Mouse (Mus musculus): ENCODE results near the gene Serpina3n. TPM values are rescaled to one million over a fixed set of nuclear protein-coding genes. Genes with fewer than 3 reads are reported as not detected.
"Not testable (repeated sequence)": the region's sequence is repeated elsewhere in the genome, so short reads cannot be mapped to it uniquely, and the experiment has no call there.

Serpina3n gene
- polyA plus RNA-seq, 1 experiment from 2014 or later, result 0.46 TPM

DNA sequence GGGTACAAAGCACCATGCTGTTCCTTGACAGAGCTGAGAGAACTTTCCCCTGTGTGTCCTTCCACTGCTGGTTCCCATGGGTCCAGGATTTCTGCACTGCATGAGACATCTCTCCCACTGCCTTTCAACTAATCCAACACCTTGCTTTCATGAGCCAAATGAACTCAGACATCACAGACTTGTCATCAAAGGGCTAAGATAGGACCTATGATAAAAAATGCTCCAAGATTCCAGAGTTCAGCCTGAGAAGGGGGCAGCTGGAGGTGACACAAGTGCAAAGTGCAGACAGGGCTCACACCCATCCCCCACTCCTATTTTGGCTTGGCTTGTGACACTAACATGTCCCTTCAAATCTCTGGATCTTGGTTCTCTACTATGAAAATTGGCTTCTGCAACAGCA, 18.1 kb upstream of the Serpina3n start:
- H3K9me3 ChIP-seq (replicated peaks; ENCODE audit: control insufficient read depth, low read length), result no peaks in the 10 kb centered on the region
- no peaks in the 10 kb centered on the region for H3K27me3 ChIP-seq (ENCODE audit: control insufficient read depth, insufficient read depth, low read length)
- H3K9ac ChIP-seq (ENCODE audit: low read length), result no peak overlapping the region
- no peaks in the 10 kb centered on the region for H3K4me1 ChIP-seq (ENCODE audit: control insufficient read depth, insufficient read depth, low read length)
- H3K36me3 ChIP-seq (ENCODE audit: control insufficient read depth, insufficient read depth), result no peaks in the 10 kb centered on the region
- ATAC-seq (replicated peaks; ENCODE audit: extremely low read depth, insufficient read depth, low FRiP score), result no peak
- H3K4me2 ChIP-seq (ENCODE audit: low read depth, low read length), result no peak overlapping the region
- H3K4me3 ChIP-seq (ENCODE audit: low read length), result no peak overlapping the region
- H3K27ac ChIP-seq (ENCODE audit: low read length), result no peak overlapping the region

DNA sequence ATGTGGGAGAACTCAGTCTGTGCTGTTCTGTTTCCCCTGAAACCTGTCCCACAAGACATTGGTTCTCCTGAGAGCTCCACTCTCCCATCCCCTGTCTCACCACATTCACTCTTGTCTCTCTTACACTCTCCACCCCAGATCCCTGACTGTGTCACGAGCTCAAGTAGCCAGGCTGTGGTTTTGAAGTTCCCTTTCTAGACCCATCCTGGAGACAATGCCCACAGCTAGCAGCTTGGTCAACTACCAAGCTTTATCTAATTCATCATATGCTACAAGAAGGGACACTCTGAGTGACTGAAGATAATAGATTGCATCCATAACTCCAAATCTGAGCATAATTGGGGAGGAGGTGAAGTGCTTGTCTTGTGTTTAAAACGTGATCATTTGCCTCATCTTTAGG, 15.5 kb upstream of the Serpina3n start:
- H3K36me3 ChIP-seq (ENCODE audit: control insufficient read depth, insufficient read depth); H3K9me3 ChIP-seq (replicated peaks; ENCODE audit: control insufficient read depth, low read length); H3K27me3 ChIP-seq (ENCODE audit: control insufficient read depth, insufficient read depth, low read length); H3K4me3 ChIP-seq (ENCODE audit: low read length); H3K27ac ChIP-seq (ENCODE audit: low read length); H3K9ac ChIP-seq (ENCODE audit: low read length); H3K4me1 ChIP-seq (ENCODE audit: control insufficient read depth, insufficient read depth, low read length); ATAC-seq (replicated peaks; ENCODE audit: extremely low read depth, insufficient read depth, low FRiP score); H3K4me2 ChIP-seq (ENCODE audit: low read depth, low read length): not testable (repeated sequence)
- WGBS, result 47% methylated on average over 2 of the region's 2 CpGs

DNA sequence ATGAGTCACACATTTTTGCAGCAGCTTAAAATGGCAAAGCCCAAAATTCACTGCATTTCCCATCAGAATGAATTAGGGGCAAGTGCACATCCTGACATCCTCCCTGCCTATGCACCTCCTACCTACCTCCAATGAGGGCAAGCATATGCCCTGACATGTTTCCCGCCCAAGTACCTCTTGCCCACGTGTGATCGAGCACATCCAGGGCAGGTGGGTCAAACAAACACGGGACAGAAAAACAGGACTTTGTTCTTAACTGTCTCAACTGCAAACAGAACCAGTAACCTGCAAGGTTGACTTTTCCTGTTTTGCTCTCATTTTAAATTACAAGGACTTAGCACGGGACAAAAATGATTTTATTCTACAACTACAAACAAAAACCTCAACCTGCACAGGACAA, 2.6 kb upstream of the Serpina3n start:
- ATAC-seq (replicated peaks; ENCODE audit: extremely low read depth, insufficient read depth, low FRiP score), result no peak

DNA sequence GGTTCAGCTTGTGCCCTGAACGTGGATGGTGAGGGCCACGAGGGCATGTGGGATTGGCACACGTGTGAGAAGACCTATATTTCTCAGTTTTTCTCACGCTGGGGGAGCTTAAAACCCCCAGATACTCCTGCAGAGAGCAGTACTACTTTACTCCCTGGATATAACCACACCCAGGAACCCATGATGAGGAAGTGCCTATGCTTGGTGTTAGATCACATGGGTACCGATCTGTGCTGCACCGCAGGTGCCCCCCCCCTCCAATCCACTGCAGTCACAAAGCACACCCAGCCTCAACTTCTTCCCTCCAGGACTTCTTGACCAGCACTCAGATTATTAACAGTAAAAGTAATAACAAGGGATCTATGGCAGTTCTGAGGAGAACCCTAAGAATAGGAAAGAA, 6.0 kb downstream of the Serpina3n start:
- 81% methylated on average over 6 of the region's 6 CpGs for WGBS
- H3K36me3 ChIP-seq (ENCODE audit: control insufficient read depth, insufficient read depth), result no peaks in the 10 kb centered on the region
- no peak for ATAC-seq (replicated peaks; ENCODE audit: extremely low read depth, insufficient read depth, low FRiP score)
- H3K9ac ChIP-seq (ENCODE audit: low read length), result no peak overlapping the region
- H3K9me3 ChIP-seq (replicated peaks; ENCODE audit: control insufficient read depth, low read length), result no peaks in the 10 kb centered on the region
- H3K4me2 ChIP-seq (ENCODE audit: low read depth, low read length), result no peak overlapping the region
- no peaks in the 10 kb centered on the region for H3K4me1 ChIP-seq (ENCODE audit: control insufficient read depth, insufficient read depth, low read length)
- peaks cover 2% of the 10 kb centered on the region; the same call in 1 of the 2 replicates for H3K27me3 ChIP-seq (ENCODE audit: control insufficient read depth, insufficient read depth, low read length)
- H3K4me3 ChIP-seq (ENCODE audit: low read length), result no peak overlapping the region
- H3K27ac ChIP-seq (ENCODE audit: low read length), result no peak overlapping the region

More for the DNA sequence above, 2.6 kb upstream of the Serpina3n start:
- H3K9ac ChIP-seq (ENCODE audit: low read length), result no peak overlapping the region
- no peak overlapping the region for H3K4me3 ChIP-seq (ENCODE audit: low read length)
- H3K4me1 ChIP-seq (ENCODE audit: control insufficient read depth, insufficient read depth, low read length), result no peaks in the 10 kb centered on the region
- WGBS, result 69% methylated on average over 5 of the region's 5 CpGs
- no peak overlapping the region for H3K27ac ChIP-seq (ENCODE audit: low read length)
- H3K36me3 ChIP-seq (ENCODE audit: control insufficient read depth, insufficient read depth), result no peaks in the 10 kb centered on the region
- H3K27me3 ChIP-seq (ENCODE audit: control insufficient read depth, insufficient read depth, low read length), result no peaks in the 10 kb centered on the region
- H3K4me2 ChIP-seq (ENCODE audit: low read depth, low read length), result no peak overlapping the region
- no peaks in the 10 kb centered on the region for H3K9me3 ChIP-seq (replicated peaks; ENCODE audit: control insufficient read depth, low read length)

DNA sequence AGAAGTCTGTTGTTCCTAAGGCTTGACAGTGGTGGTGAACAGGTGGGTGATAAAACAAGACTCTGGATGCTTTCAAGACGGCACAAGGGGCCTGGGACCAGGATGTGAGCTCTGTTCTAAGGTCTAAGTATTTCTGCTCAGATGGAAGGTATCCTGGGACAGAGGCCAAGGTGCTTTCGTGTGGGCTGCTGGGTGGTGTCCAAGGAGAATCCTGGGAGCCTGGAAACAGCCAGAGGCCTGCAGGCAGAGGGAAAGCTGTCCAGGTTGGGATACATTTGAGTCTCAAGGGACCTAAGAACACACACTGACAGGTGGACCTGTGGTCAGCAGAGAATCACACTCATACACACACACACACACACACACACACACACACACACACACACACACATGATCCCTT, 8.0 kb downstream of the Serpina3n start:
- no peak overlapping the region for H3K27ac ChIP-seq (ENCODE audit: low read length)
- H3K4me3 ChIP-seq (ENCODE audit: low read length), result no peak overlapping the region
- no peaks in the 10 kb centered on the region for H3K36me3 ChIP-seq (ENCODE audit: control insufficient read depth, insufficient read depth)
- peaks cover 2% of the 10 kb centered on the region; the same call in 1 of the 2 replicates for H3K27me3 ChIP-seq (ENCODE audit: control insufficient read depth, insufficient read depth, low read length)
- ATAC-seq (replicated peaks; ENCODE audit: extremely low read depth, insufficient read depth, low FRiP score), result no peak
- 44% methylated on average over 2 of the region's 2 CpGs for WGBS
- H3K4me2 ChIP-seq (ENCODE audit: low read depth, low read length), result no peak overlapping the region
- no peaks in the 10 kb centered on the region for H3K9me3 ChIP-seq (replicated peaks; ENCODE audit: control insufficient read depth, low read length)
- no peak overlapping the region for H3K9ac ChIP-seq (ENCODE audit: low read length)
- H3K4me1 ChIP-seq (ENCODE audit: control insufficient read depth, insufficient read depth, low read length), result no peaks in the 10 kb centered on the region

DNA sequence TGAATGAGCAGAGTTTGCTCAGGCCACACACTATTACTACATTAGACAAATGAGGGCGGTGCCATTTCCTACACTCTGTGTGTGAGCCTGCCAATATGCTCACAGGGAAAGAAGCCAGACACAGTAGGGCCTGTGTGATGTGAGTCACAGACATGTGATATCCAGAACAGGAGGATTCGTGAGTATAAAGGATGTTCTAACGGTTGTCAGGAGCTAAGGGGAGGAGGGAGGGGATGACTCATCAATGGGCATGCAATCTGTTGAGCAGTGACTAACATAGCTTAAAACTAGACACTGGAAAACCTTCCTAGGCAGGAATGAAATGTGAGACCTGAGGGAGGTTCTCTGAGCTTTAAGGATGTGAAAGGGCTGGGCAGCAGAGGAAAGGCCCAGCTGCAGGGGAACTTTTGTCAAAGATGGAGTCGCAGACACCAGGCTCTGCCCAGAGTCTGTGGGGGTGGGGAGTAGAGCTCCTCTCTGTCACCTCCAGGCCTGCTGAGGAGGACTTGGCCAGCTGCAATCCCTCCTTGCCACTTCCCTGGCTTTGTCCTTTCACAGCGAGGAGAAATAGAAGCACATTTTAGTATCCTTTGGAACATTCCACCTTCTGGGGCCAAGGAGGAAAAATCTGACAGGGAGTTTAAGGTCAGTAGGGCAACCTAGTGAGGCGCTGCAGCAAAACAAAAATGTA, 9.2 kb downstream of the Serpina3n start:
- Histone ChIP-seq H3K4me3 (ENCODE audit: low read length) (no peak overlapping the region), H3K4me2 (ENCODE audit: low read depth, low read length) (no peak overlapping the region), H3K9me3 (replicated peaks; ENCODE audit: control insufficient read depth, low read length) (no peaks in the 10 kb centered on the region), H3K4me1 (ENCODE audit: control insufficient read depth, insufficient read depth, low read length) (no peaks in the 10 kb centered on the region), H3K27ac (ENCODE audit: low read length) (no peak overlapping the region), H3K36me3 (ENCODE audit: control insufficient read depth, insufficient read depth) (no peaks in the 10 kb centered on the region), H3K27me3 (ENCODE audit: control insufficient read depth, insufficient read depth, low read length) (peaks cover 2% of the 10 kb centered on the region), H3K9ac (ENCODE audit: low read length) (no peak overlapping the region)
- ATAC-seq (replicated peaks; ENCODE audit: extremely low read depth, insufficient read depth, low FRiP score), result peak; percentile 66; the same call in 1 of the 2 replicates
- WGBS, result 35% methylated on average over 6 of the region's 6 CpGs

DNA sequence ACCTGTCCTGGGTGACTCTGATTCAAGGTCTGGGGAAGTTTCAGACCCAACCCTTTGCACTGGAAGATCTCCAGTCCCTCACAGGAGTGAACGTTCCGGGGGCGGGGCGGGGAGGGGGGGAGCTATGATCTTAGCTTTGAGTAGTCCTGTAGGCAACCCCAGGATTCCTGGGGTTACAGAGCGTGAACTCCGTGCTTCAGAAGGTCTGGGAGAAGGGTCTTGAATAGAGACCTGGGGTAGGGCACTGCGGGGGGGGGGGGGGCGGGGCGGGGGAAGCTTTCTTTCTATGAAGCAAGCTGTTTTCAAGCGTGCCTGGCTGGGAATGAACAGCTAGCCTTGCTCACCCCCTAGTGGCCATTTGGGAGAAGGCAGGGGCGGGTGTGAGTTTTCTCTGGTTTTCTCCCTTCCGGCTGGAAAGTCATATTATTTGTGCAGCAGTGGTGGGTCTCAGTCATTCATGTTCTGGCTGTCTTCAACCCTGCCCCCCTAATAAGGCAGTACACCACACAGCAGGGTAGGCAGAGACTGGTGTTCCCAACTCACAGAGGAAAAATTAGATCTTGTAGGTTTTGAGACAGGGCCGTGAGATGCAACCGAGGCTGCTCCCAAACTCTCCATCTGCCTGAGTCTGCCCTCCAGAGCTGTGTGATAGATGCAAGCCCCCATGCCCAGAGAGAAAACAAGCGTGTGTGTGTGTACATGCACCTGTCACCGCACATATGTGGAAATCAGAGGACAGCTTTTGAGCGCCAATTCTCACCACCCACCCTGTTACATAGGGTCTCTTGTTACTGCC, 12.0 kb downstream of the Serpina3n start:
- H3K9me3 ChIP-seq (replicated peaks; ENCODE audit: control insufficient read depth, low read length), result no peaks in the 10 kb centered on the region
- peaks cover 2% of the 10 kb centered on the region for H3K27me3 ChIP-seq (ENCODE audit: control insufficient read depth, insufficient read depth, low read length)
- H3K4me1 ChIP-seq (ENCODE audit: control insufficient read depth, insufficient read depth, low read length), result no peaks in the 10 kb centered on the region; the same call in 1 of the 2 replicates
- peak overlapping the region; percentile 50 for H3K4me2 ChIP-seq (ENCODE audit: low read depth, low read length)
- no peaks in the 10 kb centered on the region for H3K36me3 ChIP-seq (ENCODE audit: control insufficient read depth, insufficient read depth)
- no peak overlapping the region for H3K9ac ChIP-seq (ENCODE audit: low read length)
- no peak for ATAC-seq (replicated peaks; ENCODE audit: extremely low read depth, insufficient read depth, low FRiP score)
- 19% methylated on average over 15 of the region's 17 CpGs for WGBS
- no peak overlapping the region for H3K27ac ChIP-seq (ENCODE audit: low read length)
- H3K4me3 ChIP-seq (ENCODE audit: low read length), result 0 out of 2 replicates have a peak overlapping the region, but pooled peaks have one; percentile 17

DNA sequence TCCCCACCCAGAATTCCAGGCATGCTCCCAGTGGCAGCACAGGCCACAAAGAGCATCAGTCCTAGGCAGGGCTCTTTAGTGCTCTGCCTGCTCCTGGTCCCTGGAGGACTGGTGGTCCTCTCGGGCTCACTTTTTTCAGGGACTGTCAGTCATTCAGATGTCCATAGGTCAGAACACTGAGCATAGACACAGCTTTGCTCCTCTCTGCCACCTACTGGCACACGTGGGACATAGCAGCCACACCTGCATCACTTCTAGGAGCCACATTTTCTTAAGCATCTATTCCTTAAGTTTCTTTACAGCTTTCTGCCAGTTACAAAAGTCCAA, 12.6 kb downstream of the Serpina3n start:
- Histone ChIP-seq H3K4me2 (ENCODE audit: low read depth, low read length) (no peak overlapping the region), H3K36me3 (ENCODE audit: control insufficient read depth, insufficient read depth) (no peaks in the 10 kb centered on the region), H3K4me1 (ENCODE audit: control insufficient read depth, insufficient read depth, low read length) (no peaks in the 10 kb centered on the region; the same call in 1 of the 2 replicates), H3K27ac (ENCODE audit: low read length) (no peak overlapping the region), H3K9me3 (replicated peaks; ENCODE audit: control insufficient read depth, low read length) (no peaks in the 10 kb centered on the region), H3K9ac (ENCODE audit: low read length) (no peak overlapping the region), H3K4me3 (ENCODE audit: low read length) (no peak overlapping the region), H3K27me3 (ENCODE audit: control insufficient read depth, insufficient read depth, low read length) (peaks cover 2% of the 10 kb centered on the region)
- no peak for ATAC-seq (replicated peaks; ENCODE audit: extremely low read depth, insufficient read depth, low FRiP score)
- WGBS, result 10% methylated on average over 2 of the region's 2 CpGs

DNA sequence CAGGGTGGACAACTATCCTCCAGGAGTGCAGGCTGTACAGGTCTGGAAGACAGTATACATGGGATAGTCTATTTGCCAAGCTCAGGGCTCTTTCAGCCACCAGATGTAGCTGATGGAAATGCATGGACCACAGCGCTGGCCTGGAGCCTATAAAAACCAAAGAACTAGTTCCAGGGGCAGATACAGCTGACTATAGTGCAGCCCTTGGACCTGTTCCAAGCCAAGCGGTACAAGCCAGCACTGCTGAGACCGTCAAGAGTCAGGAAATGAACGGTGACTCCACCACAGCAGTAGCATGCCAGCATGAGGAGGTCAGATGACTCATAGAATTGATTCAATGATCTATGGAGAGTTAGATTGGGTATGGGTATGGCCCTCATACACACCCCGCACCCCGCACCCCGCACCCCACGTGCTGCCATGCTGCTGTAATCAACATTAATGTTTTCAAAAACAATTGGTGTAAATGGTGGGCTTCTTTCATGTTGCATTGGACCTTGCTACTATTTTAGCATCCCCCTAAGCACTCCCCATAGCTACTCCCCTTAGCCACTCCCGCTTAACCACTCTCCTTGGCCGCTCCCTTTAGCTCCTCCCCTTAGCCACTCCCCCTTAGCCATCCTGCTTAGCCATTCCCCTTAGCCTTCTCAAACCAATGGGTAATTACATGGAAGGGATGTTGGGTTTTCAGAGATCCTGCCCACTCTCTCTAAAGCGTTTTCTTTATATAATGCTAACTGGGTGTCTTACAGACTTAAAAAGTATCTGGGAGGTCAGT, 16.3 kb downstream of the Serpina3n start:
- peak; percentile 71 for ATAC-seq (replicated peaks; ENCODE audit: extremely low read depth, insufficient read depth, low FRiP score)

More for the DNA sequence above, 16.3 kb downstream of the Serpina3n start:
- no peaks in the 10 kb centered on the region for H3K9me3 ChIP-seq (replicated peaks; ENCODE audit: control insufficient read depth, low read length)
- no peak overlapping the region for H3K4me3 ChIP-seq (ENCODE audit: low read length)
- H3K4me2 ChIP-seq (ENCODE audit: low read depth, low read length), result no peak overlapping the region
- H3K27ac ChIP-seq (ENCODE audit: low read length), result no peak overlapping the region
- no peaks in the 10 kb centered on the region for H3K36me3 ChIP-seq (ENCODE audit: control insufficient read depth, insufficient read depth)
- 49% methylated on average over 11 of the region's 11 CpGs for WGBS
- no peaks in the 10 kb centered on the region; the same call in 1 of the 2 replicates for H3K27me3 ChIP-seq (ENCODE audit: control insufficient read depth, insufficient read depth, low read length)
- H3K9ac ChIP-seq (ENCODE audit: low read length), result no peak overlapping the region
- no peaks in the 10 kb centered on the region; the same call in 1 of the 2 replicates for H3K4me1 ChIP-seq (ENCODE audit: control insufficient read depth, insufficient read depth, low read length)
